Comparison of ENCODE assay signal across 23 mouse cellular contexts in the genomic region with DNA sequence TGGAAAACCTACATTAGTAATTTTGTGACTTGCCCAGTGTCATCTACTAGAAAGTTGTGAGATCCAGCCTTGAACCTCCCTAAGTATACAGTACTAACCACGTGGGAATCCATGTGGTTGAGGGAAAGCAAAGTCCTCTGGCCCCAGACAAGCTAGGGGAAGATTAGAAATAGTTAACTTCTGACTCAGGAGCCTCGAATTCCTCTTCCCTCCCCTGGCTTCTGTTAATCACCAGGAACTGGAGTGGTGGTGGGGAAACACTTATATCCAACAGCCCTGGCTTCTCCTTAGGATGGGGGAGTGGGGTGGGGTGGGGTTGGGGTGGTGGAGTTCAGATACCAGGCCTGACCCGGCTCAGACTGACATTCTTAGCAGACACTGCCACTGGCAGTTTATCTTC. TPM values are rescaled to one million over a fixed set of nuclear protein-coding genes. Genes with fewer than 3 reads are reported as not detected.
A peak's percentile ranks its signal among the peaks of the same experiment; 100 is the strongest.
DNase-seq lines count a peak whose midpoint lies in the region; ATAC-seq and TF ChIP-seq lines count a peak whose summit lies in the region.
"Had no signal": no experiment of that assay in that cellular context is flagged by ENCODE, and none has a peak within 500 bp of the region (broad histone marks: within the 10 kb centered on the region; RNA-seq: fewer than 3 reads in every experiment).

No protein-coding gene starts in this region.

- no peak for TF ChIP-seq CTCF in stomach, postnatal 0 days (IDR thresholded peaks at IDR 0.05; ENCODE audit: low read depth)

- H3K4me1 ChIP-seq in heart, embryonic 11.5 days (ENCODE audit: control insufficient read depth, insufficient read depth, low read length), result peaks cover 50% of the 10 kb centered on the region
- H3K4me1 ChIP-seq in lung, embryonic 15.5 days, result peaks cover 27% of the 10 kb centered on the region
- H3K4me1 ChIP-seq in intestine, embryonic 15.5 days (replicated peaks), result peaks cover 24% of the 10 kb centered on the region
- no peaks in the 10 kb centered on the region; the same call in 1 of the 2 replicates for H3K4me1 ChIP-seq in stomach, postnatal 0 days (replicated peaks; ENCODE audit: control insufficient read depth, insufficient read depth)
- H3K4me1 ChIP-seq: liver, embryonic 12.5 days; midbrain, embryonic 15.5 days; neural tube, embryonic 12.5 days had no signal

- WGBS in heart, embryonic 11.5 days (ENCODE audit: insufficient replicate concordance), result under 1% methylated on average over 3 of the region's 3 CpGs
- WGBS in lung, embryonic 15.5 days, result 5% methylated on average over 3 of the region's 3 CpGs
- 5% methylated on average over 3 of the region's 3 CpGs for WGBS in intestine, embryonic 15.5 days
- WGBS in stomach, postnatal 0 days, result 6% methylated on average over 3 of the region's 3 CpGs

- no peak for TF ChIP-seq EP300 in stomach, postnatal 0 days (optimal IDR thresholded peaks at IDR 0.05)

- no peaks in the 10 kb centered on the region for H3K27me3 ChIP-seq in heart, embryonic 11.5 days (ENCODE audit: control insufficient read depth, insufficient read depth, low read length)
- H3K27me3 ChIP-seq in lung, embryonic 15.5 days, result no peaks in the 10 kb centered on the region
- H3K27me3 ChIP-seq in intestine, embryonic 15.5 days (replicated peaks), result no peaks in the 10 kb centered on the region
- no peaks in the 10 kb centered on the region for H3K27me3 ChIP-seq in stomach, postnatal 0 days (ENCODE audit: control insufficient read depth, insufficient read depth, low read length)
- H3K27me3 ChIP-seq: midbrain, embryonic 15.5 days; neural tube, embryonic 12.5 days had no signal

- ATAC-seq in heart, embryonic 11.5 days (replicated peaks; ENCODE audit: insufficient number of reproducible peaks, low FRiP score, low TSS enrichment), result peak; percentile 48; the same call in 1 of the 2 replicates
- ATAC-seq in lung, embryonic 15.5 days (ENCODE audit: borderline replicate concordance, extremely low read depth, low FRiP score, low TSS enrichment), result peak; percentile 56
- peak; percentile 73 for ATAC-seq in intestine, embryonic 15.5 days
- peak; percentile 79 for ATAC-seq in stomach, postnatal 0 days (ENCODE audit: low FRiP score, low TSS enrichment)
- ATAC-seq: liver, embryonic 12.5 days; midbrain, embryonic 15.5 days had no signal

- DNase-seq in heart, adult 11 months, result no peak
- DNase-seq in lung, postnatal 25 days (ENCODE audit: low spot score), result no peak
- DNase-seq in stomach, postnatal 0 days (ENCODE audit: low spot score), result peak; percentile 26
- no peak for DNase-seq in kidney, postnatal 4 days
- DNase-seq in neural tube, embryonic 10.5 days (ENCODE audit: extremely low spot score, low spot score), result no peak
- DNase-seq: adrenal gland, postnatal 14 days; cerebellum, adult 8-10 months; gastrocnemius, postnatal 25 days; kidney, adult 11 months; kidney, postnatal 36 days; right cerebral cortex, postnatal 25 days; thymus, adult 18-20 months had no signal

- H3K4me2 ChIP-seq in heart, embryonic 11.5 days, result no peak overlapping the region
- H3K4me2 ChIP-seq in lung, embryonic 15.5 days, result no peak overlapping the region
- H3K4me2 ChIP-seq in intestine, embryonic 15.5 days (replicated peaks), result 0 out of 2 replicates have a peak overlapping the region, but pooled peaks have one; percentile 11
- H3K4me2 ChIP-seq in stomach, postnatal 0 days (replicated peaks; ENCODE audit: low read depth), result no peak overlapping the region
- H3K4me2 ChIP-seq: liver, embryonic 12.5 days; midbrain, embryonic 15.5 days; neural tube, embryonic 12.5 days had no signal

- no peaks in the 10 kb centered on the region for H3K9me3 ChIP-seq in heart, embryonic 11.5 days (replicated peaks; ENCODE audit: control insufficient read depth, low read length)
- no peaks in the 10 kb centered on the region for H3K9me3 ChIP-seq in lung, embryonic 15.5 days
- no peaks in the 10 kb centered on the region for H3K9me3 ChIP-seq in intestine, embryonic 15.5 days
- H3K9me3 ChIP-seq in stomach, postnatal 0 days (ENCODE audit: control insufficient read depth, low read length), result no peaks in the 10 kb centered on the region
- H3K9me3 ChIP-seq: G1E; liver, embryonic 12.5 days; midbrain, embryonic 15.5 days; neural tube, embryonic 12.5 days had no signal

- H3K36me3 ChIP-seq in heart, embryonic 11.5 days (ENCODE audit: control insufficient read depth, insufficient read depth, low read length), result no peaks in the 10 kb centered on the region
- no peaks in the 10 kb centered on the region for H3K36me3 ChIP-seq in lung, embryonic 15.5 days
- H3K36me3 ChIP-seq in intestine, embryonic 15.5 days, result no peaks in the 10 kb centered on the region
- no peaks in the 10 kb centered on the region for H3K36me3 ChIP-seq in stomach, postnatal 0 days (ENCODE audit: control insufficient read depth, insufficient read depth, low read length)
- H3K36me3 ChIP-seq: G1E; liver, embryonic 12.5 days; midbrain, embryonic 15.5 days; neural tube, embryonic 12.5 days had no signal

- H3K27ac ChIP-seq in heart, embryonic 11.5 days (ENCODE audit: low read depth, low read length), result peak overlapping the region; percentile 76
- H3K27ac ChIP-seq in lung, embryonic 15.5 days, result peak overlapping the region; percentile 54
- 0 out of 2 replicates have a peak overlapping the region, but pooled peaks have one; percentile 30 for H3K27ac ChIP-seq in intestine, embryonic 15.5 days
- H3K27ac ChIP-seq in stomach, postnatal 0 days (replicated peaks), result peak overlapping the region; percentile 67
- H3K27ac ChIP-seq: liver, embryonic 12.5 days; macrophage; midbrain, embryonic 15.5 days; neural tube, embryonic 12.5 days had no signal

- no peak overlapping the region for H3K4me3 ChIP-seq in heart, embryonic 11.5 days (ENCODE audit: low read depth, low read length)
- H3K4me3 ChIP-seq in lung, embryonic 15.5 days, result no peak overlapping the region
- H3K4me3 ChIP-seq in intestine, embryonic 15.5 days (replicated peaks), result no peak overlapping the region
- no peak overlapping the region for H3K4me3 ChIP-seq in stomach, postnatal 0 days (ENCODE audit: low read depth, low read length)
- H3K4me3 ChIP-seq: liver, embryonic 12.5 days; midbrain, embryonic 15.5 days; neural tube, embryonic 12.5 days had no signal

- H3K9ac ChIP-seq in heart, embryonic 11.5 days (ENCODE audit: low read depth, low read length), result no peak overlapping the region
- H3K9ac ChIP-seq in lung, embryonic 15.5 days, result no peak overlapping the region
- no peak overlapping the region for H3K9ac ChIP-seq in intestine, embryonic 15.5 days
- H3K9ac ChIP-seq in stomach, postnatal 0 days (ENCODE audit: low read length), result no peak overlapping the region
- H3K9ac ChIP-seq: liver, embryonic 12.5 days; midbrain, embryonic 15.5 days; neural tube, embryonic 12.5 days had no signal

RNA-seq across cellular contexts. Expression of gene Cdh3, which starts 8.1 kb away (rescaled TPM):
- polyA plus RNA-seq in heart, embryonic 11.5 days (2014; fragmentation: Nextera tagmentation; extraction: Ambion mirVana), result 17.8 and 22.5 TPM in 2 replicates
- 20.2 and 22.1 TPM in 2 replicates for polyA plus RNA-seq in lung, embryonic 15.5 days (2015; fragmentation: Nextera tagmentation; extraction: Ambion mirVana)
- 16.2 and 17.5 TPM in 2 replicates for polyA plus RNA-seq in intestine, embryonic 15.5 days (2015; fragmentation: Nextera tagmentation; extraction: Ambion mirVana)
- polyA plus RNA-seq in stomach, postnatal 0 days (2015; fragmentation: Nextera tagmentation; extraction: Ambion mirVana), result 8.0 and 8.1 TPM in 2 replicates
- polyA plus RNA-seq: G1E, macrophage had no signal

RNA-seq across cellular contexts. Expression of gene 6030452D12Rik, which starts 18.4 kb away (rescaled TPM):
- polyA plus RNA-seq in heart, embryonic 11.5 days (2014; fragmentation: Nextera tagmentation; extraction: Ambion mirVana), result not detected in 2 replicates
- not detected in 2 replicates for polyA plus RNA-seq in lung, embryonic 15.5 days (2015; fragmentation: Nextera tagmentation; extraction: Ambion mirVana)
- polyA plus RNA-seq in intestine, embryonic 15.5 days (2015; fragmentation: Nextera tagmentation; extraction: Ambion mirVana), result not detected in 2 replicates
- polyA plus RNA-seq in stomach, postnatal 0 days (2015; fragmentation: Nextera tagmentation; extraction: Ambion mirVana), result not detected in 2 replicates
- polyA plus RNA-seq: forebrain, embryonic 11.5 days; G1E; hindbrain, embryonic 11.5 days; liver, embryonic 12.5 days; macrophage; midbrain, embryonic 15.5 days; neural tube, embryonic 12.5 days; urinary bladder, adult 2 months had no signal

RNA-seq across cellular contexts. Expression of gene Gm10073, which starts 54.5 kb away (rescaled TPM):
- polyA plus RNA-seq in heart, embryonic 11.5 days (2014; fragmentation: Nextera tagmentation; extraction: Ambion mirVana), result 6.9 and 7.6 TPM in 2 replicates
- 8.3 and 9.0 TPM in 2 replicates for polyA plus RNA-seq in lung, embryonic 15.5 days (2015; fragmentation: Nextera tagmentation; extraction: Ambion mirVana)
- polyA plus RNA-seq in intestine, embryonic 15.5 days (2015; fragmentation: Nextera tagmentation; extraction: Ambion mirVana), result 15.5 and 20.2 TPM in 2 replicates
- polyA plus RNA-seq in stomach, postnatal 0 days (2015; fragmentation: Nextera tagmentation; extraction: Ambion mirVana), result 13.8 and 14.2 TPM in 2 replicates
